Mouse (Mus musculus) CH12.LX (cell line): ENCODE data around the gene Sgms1.

Experiments
- CHD2 ChIP-seq: IDR thresholded peaks from 2 replicates; pipeline ENCODE4 v1.6.1; 2011; ENCODE audit warnings: low read length, improper control_type of control experiment
- CTCF ChIP-seq, 2 experiments: IDR thresholded peaks in 1 of 2; conservative IDR thresholded peaks in 1 of 2; 2 replicates each; pipeline ENCODE4 v1.5.1; 2011 to 2012; ENCODE audit warnings: low read depth in 2 of 2, low read length in 2 of 2, improper control_type of control experiment in 1 of 2, inconsistent platforms in 1 of 2, mild to moderate bottlenecking in 1 of 2, moderate library complexity in 1 of 2
- EP300 ChIP-seq: IDR thresholded peaks from 2 replicates; pipeline ENCODE4 v1.6.1; 2011; ENCODE audit warnings: low read length, improper control_type of control experiment
- GABPA ChIP-seq: IDR thresholded peaks from 2 replicates; pipeline ENCODE4 v1.6.1; 2012; ENCODE audit warnings: low read depth, low read length, improper control_type of control experiment, inconsistent platforms; ENCODE audit not compliant: insufficient replicate concordance
- IRF4 ChIP-seq: IDR thresholded peaks from 2 replicates; pipeline ENCODE4 v1.6.1; 2014; ENCODE audit warnings: low read depth, mild to moderate bottlenecking, inconsistent platforms, low read length, improper control_type of control experiment
- JUN ChIP-seq: IDR thresholded peaks from 2 replicates; pipeline ENCODE4 v1.6.1; 2011; ENCODE audit warnings: low read depth, mild to moderate bottlenecking, low read length, improper control_type of control experiment, moderate library complexity; ENCODE audit not compliant: insufficient read depth
- MEF2A ChIP-seq: IDR thresholded peaks from 2 replicates; pipeline ENCODE4 v1.6.1; 2014; ENCODE audit warnings: low read depth, mild to moderate bottlenecking, inconsistent platforms, low read length, improper control_type of control experiment, borderline replicate concordance
- POLR2A ChIP-seq: IDR thresholded peaks from 2 replicates; pipeline ENCODE4 v1.6.1; 2011; ENCODE audit warnings: low read depth, mild to moderate bottlenecking, improper control_type of control experiment, low read length
- RAD21 ChIP-seq: IDR thresholded peaks from 2 replicates; pipeline ENCODE4 v1.6.1; 2011; ENCODE audit warnings: low read depth, mild to moderate bottlenecking, low read length, improper control_type of control experiment, moderate library complexity
- RCOR1 ChIP-seq: conservative IDR thresholded peaks from 2 replicates; pipeline ENCODE4 v1.6.1; 2012; ENCODE audit warnings: low read depth, mild to moderate bottlenecking, inconsistent platforms, low read length, improper control_type of control experiment
- SIN3A ChIP-seq: IDR thresholded peaks from 2 replicates; pipeline ENCODE4 v1.6.1; 2012; ENCODE audit warnings: low read length, improper control_type of control experiment, inconsistent platforms
- TCF12 ChIP-seq: IDR thresholded peaks from 2 replicates; pipeline ENCODE4 v1.6.1; 2014; ENCODE audit warnings: low read depth, mild to moderate bottlenecking, inconsistent platforms, low read length, improper control_type of control experiment
- USF2 ChIP-seq: conservative IDR thresholded peaks from 2 replicates; pipeline ENCODE4 v1.6.1; 2011; ENCODE audit warnings: low read depth, low read length, improper control_type of control experiment

DNA sequence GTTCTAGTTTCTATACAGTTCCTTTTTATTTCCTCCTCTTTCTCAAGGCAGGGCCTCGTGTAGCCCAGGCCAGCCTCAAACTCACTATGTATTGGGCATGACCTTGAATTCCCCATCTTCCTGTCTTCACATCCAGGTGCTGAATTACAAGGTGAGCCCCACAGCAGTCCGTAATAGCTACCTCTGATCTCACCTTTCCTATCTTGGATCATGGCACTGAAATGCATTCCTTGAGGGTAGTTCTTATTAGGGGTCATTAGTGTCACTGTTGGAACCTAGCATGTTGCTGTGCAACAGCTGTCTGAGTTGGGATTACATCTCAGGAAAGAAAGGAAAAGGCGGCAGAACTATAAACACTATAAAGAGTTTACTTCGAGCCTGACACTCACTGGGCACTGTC lies 25.9 kb downstream of the Sgms1 start:
- TF ChIP-seq CHD2: no peak
- TF ChIP-seq RCOR1: no peak
- TF ChIP-seq POLR2A: no peak
- TF ChIP-seq RAD21: no peak
- TF ChIP-seq CTCF (conservative IDR thresholded peaks at IDR 0.05 in 1 of 2, IDR thresholded peaks at IDR 0.05 in 1 of 2; ENCODE audit: low read depth in 2 of 2, low read length in 2 of 2): no peak
- no peak for TF ChIP-seq USF2
- TF ChIP-seq EP300: no peak
- no peak for TF ChIP-seq SIN3A
- no peak for TF ChIP-seq IRF4
- TF ChIP-seq MEF2A: no peak
- no peak for TF ChIP-seq GABPA
- no peak for TF ChIP-seq JUN
- TF ChIP-seq TCF12: no peak
